Mouse (Mus musculus) brain, embryonic 18.5 days (tissue): ENCODE results near the gene Gli2.

ENCODE experiments used
- DNase-seq: peaks from one replicate; pipeline ENCODE4 v3.0.0-alpha.2; 2012; ENCODE audit warnings: low read depth, low spot score

Gli2 gene

GRCm38 (mm10) chr1:119053402-119053841, at the start of gene Gli2:
Gene Gli2 (minus strand): TSS chr1:119053619.
- peak; percentile 69 for DNase-seq

GRCm38 (mm10) chr1:119097921-119098521, 44.6 kb upstream of the Gli2 start:
- no peak for DNase-seq

DNA sequence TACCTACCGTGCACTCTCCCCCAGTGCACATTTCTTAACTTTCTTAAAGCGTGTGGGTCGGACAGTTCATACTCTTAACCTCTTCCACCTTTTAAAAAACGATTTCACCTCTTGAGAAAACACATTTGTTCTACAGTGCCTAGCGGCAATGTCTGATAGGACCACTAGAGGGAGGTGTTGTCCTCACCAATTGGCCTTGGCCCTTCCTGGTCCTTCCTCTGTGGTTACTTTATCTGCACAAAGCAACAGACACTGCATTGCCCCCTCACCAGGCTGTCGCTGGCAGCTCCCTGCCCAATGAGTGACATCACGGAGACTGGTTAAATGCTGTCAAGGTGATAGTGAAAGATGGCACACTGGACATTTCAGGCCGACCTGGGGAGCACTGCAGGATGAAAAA, 40.3 kb upstream of the Gli2 start:
- DNase-seq: peak; percentile 37

DNA sequence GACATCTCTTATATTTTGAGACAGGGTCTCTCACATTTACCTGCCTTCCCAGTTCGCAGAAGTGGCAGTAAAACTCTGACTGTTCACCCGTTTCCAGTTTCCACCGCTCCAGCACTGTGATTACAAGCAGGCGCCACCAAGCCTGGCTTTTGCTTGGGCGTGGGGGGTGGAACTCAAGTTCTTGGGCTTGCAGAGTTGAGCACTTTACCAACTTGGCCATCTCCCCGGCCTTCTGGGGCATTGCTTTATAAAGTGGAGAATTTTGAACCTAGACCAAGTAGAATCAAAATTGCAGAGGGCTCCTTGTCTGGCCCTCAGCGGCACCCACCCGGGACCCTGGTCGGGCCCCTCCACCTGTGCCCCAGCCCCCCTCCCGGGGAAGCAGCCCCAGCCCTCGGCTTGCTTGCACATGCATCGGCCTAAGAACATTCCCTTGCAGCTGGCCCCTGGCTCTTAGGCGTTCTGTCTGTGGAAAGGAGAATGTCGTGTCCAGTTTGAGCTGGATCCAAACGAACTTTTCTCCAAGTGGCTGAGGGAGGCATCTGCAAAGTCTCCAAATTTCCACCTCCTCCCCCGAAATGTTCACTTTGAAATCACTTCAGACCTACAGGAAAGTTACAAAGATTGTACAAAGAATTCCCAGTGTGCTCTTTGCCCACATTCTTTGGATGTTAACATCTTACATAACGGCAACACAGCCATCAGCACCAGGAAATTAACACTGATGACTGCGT, 36.6 kb upstream of the Gli2 start:
- DNase-seq: no peak

GRCm38 (mm10) chr1:119087539-119087938, 34.1 kb upstream of the Gli2 start:
- peak; percentile 45 for DNase-seq

DNA sequence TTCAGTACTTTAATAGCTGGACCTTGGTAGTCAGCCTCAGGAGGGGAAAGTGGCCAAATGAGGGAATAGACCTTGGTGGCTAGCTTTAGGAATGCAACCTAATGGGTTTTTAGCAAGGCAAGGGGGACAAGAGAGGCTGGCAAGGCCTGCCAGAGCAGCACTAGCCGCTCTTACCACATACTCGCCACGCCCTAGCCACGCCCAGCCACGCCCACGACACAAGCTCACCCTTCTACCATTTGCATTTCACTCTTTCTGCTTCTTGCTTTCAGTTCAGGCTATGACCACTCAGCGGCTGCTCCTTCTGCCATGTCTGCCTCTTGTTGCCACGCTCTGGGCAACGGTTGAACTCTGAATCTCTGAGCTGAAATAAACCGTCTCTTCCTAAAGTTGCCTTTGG, 32.4 kb upstream of the Gli2 start:
- DNase-seq: no peak

DNA sequence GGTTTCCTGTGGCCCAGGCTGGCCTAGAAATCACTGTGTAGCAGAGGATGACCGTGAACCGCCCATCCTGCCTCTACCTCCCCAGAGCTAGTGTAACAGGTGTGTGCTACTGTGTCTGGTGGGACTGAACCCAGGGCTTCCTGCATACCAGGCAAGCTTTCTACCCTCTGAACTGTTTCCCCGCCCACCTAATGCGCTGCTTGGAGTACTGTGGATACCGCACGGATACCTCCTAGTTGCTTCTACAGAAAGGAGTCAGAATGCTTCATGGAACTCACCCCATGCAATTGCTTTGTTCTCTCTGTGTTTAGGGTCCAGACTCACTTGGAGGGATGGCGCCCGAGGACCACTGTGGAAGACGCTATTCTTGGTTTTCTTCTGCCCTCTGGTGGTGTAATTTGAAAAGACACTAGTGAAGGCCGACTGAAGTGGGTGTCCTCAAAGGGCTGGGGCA, 30.1 kb upstream of the Gli2 start:
- DNase-seq: peak; percentile 32

DNA sequence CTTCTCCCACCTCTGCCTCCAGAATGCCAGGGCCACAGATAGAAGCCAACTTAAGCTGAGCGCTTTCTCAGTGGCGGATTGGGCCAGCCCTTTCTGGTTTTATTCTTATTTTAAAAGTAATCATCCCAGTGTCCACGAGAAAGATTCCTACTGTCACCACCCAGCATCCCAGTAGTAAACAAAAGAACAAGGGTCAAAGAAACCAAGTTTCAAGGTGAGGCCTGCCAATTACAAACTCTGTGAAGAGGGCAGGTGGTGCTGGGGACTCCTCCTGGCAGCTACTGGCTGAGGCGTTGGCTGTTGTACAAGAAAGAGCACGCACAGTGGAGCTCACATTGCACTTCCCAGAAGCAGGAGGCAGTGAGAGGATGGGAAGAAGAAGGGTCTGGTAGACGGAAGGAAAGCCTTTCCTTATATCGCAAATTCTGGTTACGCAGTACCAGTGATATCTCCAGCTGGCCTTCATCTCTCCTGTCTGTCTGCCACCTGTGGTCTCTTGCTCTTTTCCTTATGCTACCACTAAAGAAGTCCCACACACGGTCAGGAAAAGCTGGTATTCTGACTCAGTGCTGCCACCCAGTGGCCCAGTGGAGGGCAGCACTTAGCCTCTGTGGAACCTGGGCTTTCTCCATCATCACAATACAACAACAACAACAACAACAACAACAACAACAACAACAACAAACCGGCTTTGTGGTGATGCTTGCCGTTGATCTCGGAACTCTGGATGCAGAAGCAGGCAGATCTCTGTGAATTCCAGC, 29.0 kb upstream of the Gli2 start:
- peak; percentile 20 for DNase-seq

- no peak for DNase-seq
These were observed 24.5 kb upstream of the Gli2 start for GRCm38 (mm10) chr1:119077933-119078332.

- no peak for DNase-seq
These were observed 22.9 kb upstream of the Gli2 start for GRCm38 (mm10) chr1:119076333-119076732.

DNA sequence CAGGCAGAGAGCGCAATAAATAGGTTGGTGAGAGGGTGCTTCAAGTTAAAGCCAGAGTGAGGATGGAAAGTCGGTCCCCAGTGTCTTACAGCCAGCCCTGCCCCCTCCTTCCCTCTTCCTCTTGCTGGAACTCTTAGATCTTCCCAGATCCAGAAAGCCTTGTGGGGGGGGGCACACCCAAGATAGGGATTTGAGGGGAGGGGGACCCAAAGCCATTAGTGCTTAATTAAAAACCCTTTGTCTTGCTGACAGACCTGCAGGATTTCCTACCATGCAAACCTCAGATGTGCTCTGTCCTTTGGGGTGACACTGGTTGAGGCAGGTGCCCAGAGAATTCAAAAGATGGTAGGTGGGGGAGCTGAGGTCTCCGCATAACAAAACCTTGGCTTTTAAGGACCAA, 22.5 kb upstream of the Gli2 start:
- no peak for DNase-seq

GRCm38 (mm10) chr1:119075500-119075899, 22.1 kb upstream of the Gli2 start:
- DNase-seq: no peak

DNA sequence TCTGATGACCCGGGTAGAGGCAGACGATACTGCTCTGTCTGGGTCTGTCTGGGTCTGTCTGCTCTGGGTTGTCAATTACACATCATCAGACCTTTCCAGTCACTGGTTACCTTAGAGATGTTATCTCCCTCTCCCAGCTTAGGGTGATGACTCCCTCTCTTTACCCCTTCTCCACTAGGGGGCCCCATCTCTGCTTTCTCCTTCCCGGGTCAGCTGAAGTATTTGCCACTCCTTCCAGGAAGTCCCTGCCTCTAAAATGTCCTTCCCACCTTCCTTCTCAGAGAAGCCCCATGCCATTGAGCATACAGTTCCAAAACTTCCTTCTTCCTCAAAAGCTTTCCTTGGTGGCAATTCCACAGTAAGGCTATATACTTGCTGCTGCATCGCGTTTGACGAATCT, 21.5 kb upstream of the Gli2 start:
- no peak for DNase-seq

DNA sequence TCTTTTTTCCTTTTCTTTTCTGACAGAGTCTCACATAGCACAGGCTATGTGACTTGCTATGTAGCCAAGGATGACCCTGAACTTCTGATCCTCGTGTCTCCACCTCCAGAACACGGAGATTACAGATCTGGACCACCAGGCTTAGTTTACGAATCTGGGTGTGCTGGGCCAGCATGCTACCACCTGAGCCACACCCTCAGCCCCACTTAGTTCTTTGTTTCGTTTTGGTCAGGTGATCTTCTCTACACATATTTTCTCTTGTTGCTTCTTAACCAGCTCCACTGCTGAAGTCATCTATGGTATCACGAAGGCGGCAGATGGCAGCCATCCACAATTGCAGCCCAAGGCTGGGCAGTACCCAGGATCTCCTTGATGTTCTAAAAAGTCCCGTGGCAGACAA, 20.5 kb upstream of the Gli2 start:
- no peak for DNase-seq

- no peak for DNase-seq
These were observed 11.7 kb upstream of the Gli2 start for GRCm38 (mm10) chr1:119064892-119065671.

DNA sequence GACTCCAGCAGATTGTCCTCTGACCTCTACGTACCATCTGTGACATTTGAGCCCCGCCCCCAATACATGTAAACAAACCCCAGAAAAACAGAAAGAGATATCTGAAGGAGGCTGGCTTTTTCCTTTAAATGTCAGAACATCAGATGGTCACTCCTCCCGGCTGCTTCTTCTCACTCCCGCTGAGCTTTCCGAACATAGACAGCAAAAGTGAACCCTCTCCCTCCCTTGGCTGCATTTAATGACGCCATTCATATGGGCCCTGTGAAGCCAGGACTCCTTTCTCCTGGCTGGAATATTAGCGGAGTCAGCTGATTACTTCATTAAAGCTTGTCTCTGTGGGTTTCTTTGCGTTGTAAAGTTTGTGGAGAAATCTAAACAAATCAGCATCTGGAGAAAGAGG, 3.1 kb upstream of the Gli2 start:
- no peak for DNase-seq

- no peak for DNase-seq
These were observed 2.4 kb upstream of the Gli2 start for GRCm38 (mm10) chr1:119055801-119056200.

DNA sequence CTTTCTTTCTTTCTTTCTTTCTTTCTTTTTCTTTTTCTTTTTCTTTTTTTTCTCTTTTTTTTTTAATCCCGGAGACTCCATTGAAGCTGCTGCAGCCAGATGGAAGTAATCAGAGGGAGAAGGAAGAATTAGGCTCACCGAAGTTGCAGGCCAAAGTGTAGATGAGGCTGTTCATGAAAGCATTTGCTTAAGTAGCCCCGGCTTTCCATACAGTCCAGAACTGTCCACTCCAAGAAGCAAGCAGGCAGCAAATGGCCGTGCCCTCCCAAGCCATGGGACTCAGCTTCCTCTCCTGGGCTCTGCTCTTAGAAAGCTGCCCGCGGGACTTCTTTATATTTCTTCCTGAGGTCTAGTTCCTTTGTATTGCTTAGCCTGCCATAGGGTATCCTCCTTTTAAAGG, 1.0 kb upstream of the Gli2 start:
- no peak for DNase-seq

GRCm38 (mm10) chr1:119053872-119054354, 494 bp upstream of the Gli2 start:
- no peak for DNase-seq

GRCm38 (mm10) chr1:119052631-119053177, 715 bp downstream of the Gli2 start:
- DNase-seq: no peak

- DNase-seq: no peak
These were observed 1.4 kb downstream of the Gli2 start for GRCm38 (mm10) chr1:119051938-119052551.
